Mouse (Mus musculus) bone marrow macrophage, adult 2 months (primary cell): ENCODE results near the gene Gpm6a.

Experiments used
- CTCF ChIP-seq: IDR thresholded peaks from 2 replicates; pipeline ENCODE4 v1.5.1; 2012; ENCODE audit warnings: low read depth, mild to moderate bottlenecking, low read length, moderate library complexity
- POLR2A ChIP-seq: IDR thresholded peaks from 2 replicates; pipeline ENCODE4 v1.6.1; 2012; ENCODE audit warnings: mild to moderate bottlenecking, low read depth, low read length, borderline replicate concordance

DNA sequence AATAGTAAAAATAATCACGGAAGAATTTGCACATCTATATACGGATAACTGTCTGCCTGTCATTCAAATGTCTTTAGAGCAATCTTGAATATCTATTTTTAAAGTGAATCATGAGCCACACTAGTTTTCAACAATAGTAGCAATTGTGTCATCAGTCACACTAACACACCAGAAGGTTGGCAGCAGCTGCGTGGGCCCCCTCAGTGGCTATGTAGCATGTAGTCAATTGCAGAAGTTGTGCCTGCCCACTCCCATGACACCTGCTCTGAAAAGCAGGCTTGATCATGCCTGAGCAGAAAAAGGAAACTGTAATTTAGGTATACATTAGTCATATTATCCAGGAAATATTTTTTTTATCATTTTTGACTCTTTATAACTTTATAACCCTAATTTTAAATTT is 93.8 kb downstream of the Gpm6a start:
- TF ChIP-seq POLR2A (no peak), CTCF (no peak)
